ENCODE assay signal across 22 mouse cellular contexts in the genomic region with DNA sequence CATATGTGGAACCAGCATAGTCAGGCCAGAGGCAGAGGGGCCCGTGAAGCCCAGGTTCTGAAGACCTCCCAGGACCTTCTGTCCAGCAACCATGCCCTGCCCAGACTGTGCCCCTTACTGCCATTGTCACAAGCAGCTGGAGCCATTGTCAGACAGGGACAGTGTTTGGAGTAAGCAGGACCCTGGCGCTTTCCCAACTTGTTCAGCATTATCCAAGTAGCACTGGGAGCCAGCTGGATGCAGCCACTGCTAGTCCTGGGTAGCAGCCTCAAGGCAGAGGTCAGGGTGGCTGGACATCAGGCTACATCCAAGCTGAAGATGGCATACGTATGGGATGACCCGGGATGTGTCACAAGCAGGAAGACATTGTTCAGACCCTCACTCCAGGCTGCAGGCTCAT.
A peak's percentile ranks its signal among the peaks of the same experiment; 100 is the strongest.
DNase-seq lines count a peak whose midpoint lies in the region; ATAC-seq and TF ChIP-seq lines count a peak whose summit lies in the region.
"Had no signal": no experiment of that assay in that cellular context is flagged by ENCODE, and none has a peak within 500 bp of the region (broad histone marks: within the 10 kb centered on the region; RNA-seq: fewer than 3 reads in every experiment).

No protein-coding gene starts in this region.

- H3K27me3 ChIP-seq in cerebellum, adult 2 months (ENCODE audit: control insufficient read depth, insufficient read depth, low read length): no peaks in the 10 kb centered on the region
- H3K27me3 ChIP-seq in liver, adult 2 months (ENCODE audit: control insufficient read depth, insufficient read depth, low read length): no peaks in the 10 kb centered on the region
- peaks cover 4% of the 10 kb centered on the region; the same call in 1 of the 2 replicates for H3K27me3 ChIP-seq in liver, embryonic 12.5 days (replicated peaks)
- no peaks in the 10 kb centered on the region for H3K27me3 ChIP-seq in hindbrain, embryonic 14.5 days (ENCODE audit: control insufficient read depth, insufficient read depth, low read length)
- H3K27me3 ChIP-seq: embryonic facial prominence, embryonic 15.5 days; hindbrain, embryonic 15.5 days; Patski had no signal

- H3K79me2 ChIP-seq in liver, adult 2 months (ENCODE audit: control insufficient read depth, insufficient read depth, low read length): no peaks in the 10 kb centered on the region

- H3K4me2 ChIP-seq in liver, embryonic 12.5 days: no peak overlapping the region
- H3K4me2 ChIP-seq in hindbrain, embryonic 14.5 days (replicated peaks): no peak overlapping the region
- H3K4me2 ChIP-seq: embryonic facial prominence, embryonic 15.5 days; hindbrain, embryonic 15.5 days had no signal

- no peak for ATAC-seq in liver, embryonic 12.5 days
- ATAC-seq in hindbrain, embryonic 14.5 days (ENCODE audit: low FRiP score): no peak
- ATAC-seq: activated CD4-positive, CD25-positive, alpha-beta regulatory T cell, adult 4 months; forebrain, embryonic 14.5 days; intestine, embryonic 16.5 days; Patski had no signal

- no peaks in the 10 kb centered on the region for H3K4me1 ChIP-seq in cerebellum, adult 2 months (ENCODE audit: control insufficient read depth, insufficient read depth, low read length)
- no peaks in the 10 kb centered on the region for H3K4me1 ChIP-seq in liver, adult 2 months (ENCODE audit: control insufficient read depth, insufficient read depth, low read length)
- no peaks in the 10 kb centered on the region for H3K4me1 ChIP-seq in liver, embryonic 12.5 days
- no peaks in the 10 kb centered on the region for H3K4me1 ChIP-seq in hindbrain, embryonic 14.5 days (replicated peaks; ENCODE audit: control insufficient read depth, insufficient read depth, low read length)
- H3K4me1 ChIP-seq: embryonic facial prominence, embryonic 15.5 days; forebrain, embryonic 10.5 days; hindbrain, embryonic 15.5 days had no signal

- no peak for TF ChIP-seq CTCF in cerebellum, adult 2 months (IDR thresholded peaks at IDR 0.05; ENCODE audit: borderline replicate concordance, insufficient read depth, low read depth, low read length)
- no peak for TF ChIP-seq CTCF in liver, adult 2 months (IDR thresholded peaks at IDR 0.05; ENCODE audit: low read depth, low read length)

- no peaks in the 10 kb centered on the region for H3K9me3 ChIP-seq in liver, embryonic 12.5 days (replicated peaks)
- no peaks in the 10 kb centered on the region for H3K9me3 ChIP-seq in hindbrain, embryonic 14.5 days (ENCODE audit: control insufficient read depth, low read length)
- H3K9me3 ChIP-seq: embryonic facial prominence, embryonic 15.5 days; forebrain, embryonic 10.5 days; hindbrain, embryonic 10.5 days; hindbrain, embryonic 15.5 days had no signal

- H3K4me3 ChIP-seq in cerebellum, adult 2 months (replicated peaks; ENCODE audit: insufficient read depth, low read depth, low read length): no peak overlapping the region
- H3K4me3 ChIP-seq in liver, adult 2 months (ENCODE audit: insufficient read depth, low read depth, low read length): no peak overlapping the region
- H3K4me3 ChIP-seq in liver, embryonic 12.5 days: no peak overlapping the region
- no peak overlapping the region for H3K4me3 ChIP-seq in hindbrain, embryonic 14.5 days (replicated peaks; ENCODE audit: low read length)
- H3K4me3 ChIP-seq: embryonic facial prominence, embryonic 15.5 days; erythroblast, embryonic 14.5 days; forebrain, embryonic 10.5 days; gastrocnemius, adult 2 months; hindbrain, embryonic 10.5 days; hindbrain, embryonic 15.5 days had no signal

- intact Hi-C loops in heart, postnatal 14 days (cut with DNase I): no loop called here

- TF ChIP-seq POLR2A in cerebellum, adult 2 months (IDR thresholded peaks at IDR 0.05; ENCODE audit: borderline replicate concordance, insufficient read depth, low read length): no peak
- no peak for TF ChIP-seq POLR2A in liver, adult 2 months (IDR thresholded peaks at IDR 0.05; ENCODE audit: extremely low read depth, insufficient read depth, low read length)

- 64% methylated on average over 4 of the region's 4 CpGs for WGBS in cerebellum, adult 2 months
- WGBS in liver, adult 2 months: 81% methylated on average over 4 of the region's 4 CpGs
- 55% methylated on average over 4 of the region's 4 CpGs for WGBS in liver, embryonic 12.5 days (ENCODE audit: insufficient replicate concordance)
- WGBS in hindbrain, embryonic 14.5 days: 86% methylated on average over 4 of the region's 4 CpGs

- no peak overlapping the region for H3K27ac ChIP-seq in cerebellum, adult 2 months (ENCODE audit: insufficient read depth, low read length)
- no peak overlapping the region for H3K27ac ChIP-seq in liver, adult 2 months (replicated peaks; ENCODE audit: insufficient read depth, low read depth, low read length)
- no peak overlapping the region for H3K27ac ChIP-seq in liver, embryonic 12.5 days
- no peak overlapping the region for H3K27ac ChIP-seq in hindbrain, embryonic 14.5 days
- H3K27ac ChIP-seq: embryonic facial prominence, embryonic 15.5 days; forebrain, embryonic 10.5 days; gastrocnemius, adult 2 months; hindbrain, embryonic 10.5 days; hindbrain, embryonic 15.5 days had no signal

- H3K9ac ChIP-seq in liver, adult 2 months (ENCODE audit: low read depth, low read length): no peak overlapping the region
- no peak overlapping the region for H3K9ac ChIP-seq in liver, embryonic 12.5 days
- H3K9ac ChIP-seq in hindbrain, embryonic 14.5 days: no peak overlapping the region
- H3K9ac ChIP-seq: embryonic facial prominence, embryonic 15.5 days; hindbrain, embryonic 15.5 days had no signal

- peak; percentile 27 to 45 for DNase-seq in cerebellum, postnatal 14 days
- DNase-seq in cerebellum, adult 2 months: no peak
- DNase-seq in heart, postnatal 14 days: peak; percentile 29 to 33
- no peak for DNase-seq in heart, adult 8-10 months (ENCODE audit: low spot score)
- peak; percentile 19 for DNase-seq in liver, adult 2 months (ENCODE audit: extremely low read depth, low read depth, low spot score)
- DNase-seq in hindbrain, embryonic 14.5 days (ENCODE audit: low spot score): no peak
- DNase-seq: adrenal gland, postnatal 10 days; cerebellum, adult 11 months; cerebellum, adult 9-10 months; embryo, embryonic 11 days; gastrocnemius, adult 2 months; kidney, adult 2 months had no signal

- H3K36me3 ChIP-seq in liver, adult 2 months (ENCODE audit: control insufficient read depth, insufficient read depth, low read length): peaks cover 4% of the 10 kb centered on the region; the same call in 1 of the 2 replicates
- no peaks in the 10 kb centered on the region for H3K36me3 ChIP-seq in liver, embryonic 12.5 days
- H3K36me3 ChIP-seq in hindbrain, embryonic 14.5 days (replicated peaks; ENCODE audit: control insufficient read depth, insufficient read depth): peaks cover 9% of the 10 kb centered on the region; the same call in 1 of the 2 replicates
- H3K36me3 ChIP-seq: embryonic facial prominence, embryonic 15.5 days; forebrain, embryonic 10.5 days; hindbrain, embryonic 10.5 days had no signal

Comparison
In these comparisons a context has a peak if more than half of its experiments do, and no peak if none do; other contexts are left out.
1. DNase-seq: peak in cerebellum, postnatal 14 days (2 of 2), heart, postnatal 14 days (2 of 2) and liver, adult 2 months (single experiment); none in cerebellum, adult 2 months (0 of 2), heart, adult 8-10 months (single experiment) and hindbrain, embryonic 14.5 days (single experiment).